Mouse (Mus musculus): ENCODE measurements around the gene Ubash3b. TPM values are rescaled to one million over a fixed set of nuclear protein-coding genes. Genes with fewer than 3 reads are reported as not detected.
A peak's percentile ranks its signal among the peaks of the same experiment; 100 is the strongest.

The Ubash3b gene
- polyA plus RNA-seq, 1 experiment from 2014 or later, result 15.4 TPM

- Histone ChIP-seq H3K9me3 (no peaks in the 10 kb centered on the region), H3K36me3 (no peaks in the 10 kb centered on the region), H3K4me3 (no peak overlapping the region), H3K9ac (replicated peaks) (no peak overlapping the region), H3K4me2 (replicated peaks) (no peak overlapping the region), H3K27me3 (no peaks in the 10 kb centered on the region), H3K27ac (replicated peaks) (no peak overlapping the region), H3K4me1 (peaks cover 6% of the 10 kb centered on the region)
- no peak for ATAC-seq (replicated peaks)
- 73% methylated on average over 10 of the region's 10 CpGs for WGBS
Measured at GRCm38 (mm10) chr9:41102613-41103012, 58.9 kb downstream of the Ubash3b start.

- Histone ChIP-seq H3K27me3 (no peaks in the 10 kb centered on the region), H3K27ac (replicated peaks) (no peak overlapping the region), H3K4me2 (replicated peaks) (no peak overlapping the region), H3K4me1 (no peaks in the 10 kb centered on the region), H3K36me3 (no peaks in the 10 kb centered on the region), H3K4me3 (no peak overlapping the region), H3K9ac (replicated peaks) (no peak overlapping the region), H3K9me3 (no peaks in the 10 kb centered on the region)
- ATAC-seq (replicated peaks), result no peak
- WGBS, result 77% methylated on average over 8 of the region's 8 CpGs
Measured at GRCm38 (mm10) chr9:41099897-41100296, 61.6 kb downstream of the Ubash3b start.

GRCm38 (mm10) chr9:41099067-41099466 lies 62.4 kb downstream of the Ubash3b start:
- H3K9ac ChIP-seq (replicated peaks), result no peak overlapping the region
- H3K9me3 ChIP-seq, result no peaks in the 10 kb centered on the region
- no peak overlapping the region for H3K4me2 ChIP-seq (replicated peaks)
- no peak overlapping the region for H3K4me3 ChIP-seq
- H3K36me3 ChIP-seq, result no peaks in the 10 kb centered on the region
- no peak for ATAC-seq (replicated peaks)
- H3K4me1 ChIP-seq, result no peaks in the 10 kb centered on the region
- H3K27me3 ChIP-seq, result no peaks in the 10 kb centered on the region
- H3K27ac ChIP-seq (replicated peaks), result no peak overlapping the region
- 71% methylated on average over 5 of the region's 5 CpGs for WGBS

- no peak for ATAC-seq (replicated peaks)
- Histone ChIP-seq H3K4me2 (replicated peaks) (no peak overlapping the region), H3K27ac (replicated peaks) (no peak overlapping the region), H3K27me3 (no peaks in the 10 kb centered on the region), H3K4me3 (no peak overlapping the region), H3K9ac (replicated peaks) (no peak overlapping the region), H3K9me3 (no peaks in the 10 kb centered on the region), H3K4me1 (no peaks in the 10 kb centered on the region), H3K36me3 (no peaks in the 10 kb centered on the region)
- WGBS, result 82% methylated on average over 6 of the region's 6 CpGs
Measured at GRCm38 (mm10) chr9:41098065-41098464, 63.4 kb downstream of the Ubash3b start.

- Histone ChIP-seq H3K27me3 (no peaks in the 10 kb centered on the region), H3K36me3 (no peaks in the 10 kb centered on the region), H3K4me1 (no peaks in the 10 kb centered on the region), H3K27ac (replicated peaks) (peak overlapping the region; percentile 8; the same call in 1 of the 2 replicates), H3K9me3 (no peaks in the 10 kb centered on the region), H3K4me2 (replicated peaks) (no peak overlapping the region), H3K9ac (replicated peaks) (no peak overlapping the region), H3K4me3 (no peak overlapping the region)
- 90% methylated on average over 12 of the region's 12 CpGs for WGBS
- ATAC-seq (replicated peaks), result no peak
Measured at GRCm38 (mm10) chr9:41091993-41092392, 69.5 kb downstream of the Ubash3b start.

GRCm38 (mm10) chr9:41091187-41091586 lies 70.3 kb downstream of the Ubash3b start:
- Histone ChIP-seq H3K4me1 (no peaks in the 10 kb centered on the region), H3K9ac (replicated peaks) (no peak overlapping the region), H3K4me3 (no peak overlapping the region), H3K36me3 (no peaks in the 10 kb centered on the region), H3K27me3 (no peaks in the 10 kb centered on the region), H3K4me2 (replicated peaks) (no peak overlapping the region), H3K9me3 (no peaks in the 10 kb centered on the region), H3K27ac (replicated peaks) (no peak overlapping the region)
- ATAC-seq (replicated peaks), result no peak
- 87% methylated on average over 7 of the region's 7 CpGs for WGBS

- ATAC-seq (replicated peaks), result no peak
- WGBS, result 86% methylated on average over 9 of the region's 9 CpGs
- H3K27ac ChIP-seq (replicated peaks), result no peak overlapping the region
- no peaks in the 10 kb centered on the region for H3K36me3 ChIP-seq
- no peak overlapping the region for H3K4me3 ChIP-seq
- H3K9ac ChIP-seq (replicated peaks), result no peak overlapping the region
- peaks cover 10% of the 10 kb centered on the region; the same call in 1 of the 2 replicates for H3K4me1 ChIP-seq
- H3K9me3 ChIP-seq, result no peaks in the 10 kb centered on the region
- no peaks in the 10 kb centered on the region for H3K27me3 ChIP-seq
- no peak overlapping the region for H3K4me2 ChIP-seq (replicated peaks)
Measured at GRCm38 (mm10) chr9:41087831-41088383, 73.6 kb downstream of the Ubash3b start.

- Histone ChIP-seq H3K9ac (replicated peaks) (no peak overlapping the region), H3K36me3 (no peaks in the 10 kb centered on the region), H3K27me3 (no peaks in the 10 kb centered on the region), H3K9me3 (no peaks in the 10 kb centered on the region), H3K4me1 (peaks cover 23% of the 10 kb centered on the region; the same call in 1 of the 2 replicates), H3K4me3 (no peak overlapping the region), H3K27ac (replicated peaks) (no peak overlapping the region), H3K4me2 (replicated peaks) (no peak overlapping the region)
- ATAC-seq (replicated peaks), result no peak; the same call in 1 of the 2 replicates
- 53% methylated on average over 11 of the region's 11 CpGs for WGBS
Measured at GRCm38 (mm10) chr9:41084191-41084901, 77.2 kb downstream of the Ubash3b start.

GRCm38 (mm10) chr9:41083386-41084055 lies 78.0 kb downstream of the Ubash3b start:
- Histone ChIP-seq H3K27ac (replicated peaks) (no peak overlapping the region), H3K27me3 (no peaks in the 10 kb centered on the region), H3K4me2 (replicated peaks) (no peak overlapping the region), H3K9me3 (no peaks in the 10 kb centered on the region), H3K9ac (replicated peaks) (no peak overlapping the region), H3K4me3 (no peak overlapping the region), H3K36me3 (no peaks in the 10 kb centered on the region), H3K4me1 (peaks cover 32% of the 10 kb centered on the region)
- 83% methylated on average over 6 of the region's 6 CpGs for WGBS
- no peak for ATAC-seq (replicated peaks)

GRCm38 (mm10) chr9:41082891-41083290 lies 78.6 kb downstream of the Ubash3b start:
- no peaks in the 10 kb centered on the region for H3K36me3 ChIP-seq
- no peak overlapping the region for H3K4me3 ChIP-seq
- H3K4me1 ChIP-seq, result peaks cover 38% of the 10 kb centered on the region
- no peaks in the 10 kb centered on the region for H3K27me3 ChIP-seq
- H3K9me3 ChIP-seq, result no peaks in the 10 kb centered on the region
- H3K4me2 ChIP-seq (replicated peaks), result no peak overlapping the region
- 95% methylated on average over 3 of the region's 3 CpGs for WGBS
- no peak overlapping the region for H3K9ac ChIP-seq (replicated peaks)
- no peak for ATAC-seq (replicated peaks)
- no peak overlapping the region for H3K27ac ChIP-seq (replicated peaks)

- Histone ChIP-seq H3K36me3 (no peaks in the 10 kb centered on the region), H3K27ac (replicated peaks) (no peak overlapping the region), H3K4me2 (replicated peaks) (no peak overlapping the region), H3K27me3 (no peaks in the 10 kb centered on the region), H3K4me3 (no peak overlapping the region), H3K9ac (replicated peaks) (no peak overlapping the region), H3K9me3 (no peaks in the 10 kb centered on the region), H3K4me1 (peaks cover 58% of the 10 kb centered on the region)
- ATAC-seq (replicated peaks), result no peak
- 62% methylated on average over 5 of the region's 5 CpGs for WGBS
Measured at GRCm38 (mm10) chr9:41080877-41081276, 80.6 kb downstream of the Ubash3b start.

- Histone ChIP-seq H3K36me3 (no peaks in the 10 kb centered on the region), H3K9me3 (no peaks in the 10 kb centered on the region), H3K27ac (replicated peaks) (peak overlapping the region; percentile 75; the same call in 1 of the 2 replicates), H3K4me1 (peaks cover 57% of the 10 kb centered on the region), H3K9ac (replicated peaks) (no peak overlapping the region), H3K4me2 (replicated peaks) (no peak overlapping the region), H3K27me3 (no peaks in the 10 kb centered on the region), H3K4me3 (no peak overlapping the region)
- ATAC-seq (replicated peaks), result no peak
- 71% methylated on average over 14 of the region's 14 CpGs for WGBS
Measured at GRCm38 (mm10) chr9:41079428-41080155, 81.9 kb downstream of the Ubash3b start.

All from forebrain, embryonic 15.5 days (tissue).